Mouse (Mus musculus) stomach, embryonic 14.5 days (tissue): ENCODE data around the gene Trpm5. TPM values are rescaled to one million over a fixed set of nuclear protein-coding genes. Genes with fewer than 3 reads are reported as not detected.

Experiments
- ATAC-seq: fragments of 200-750 bp; cut with Nextera tagmentation; 2 replicates; pipeline ENCODE4 v1.8.0; 2017; ENCODE audit warnings: low read depth, moderate TSS enrichment; ENCODE audit not compliant: insufficient number of reproducible peaks, insufficient read depth, low FRiP score
- H3K27ac ChIP-seq: fragments of 300-500 bp; sonication (generic); 2 replicates; pipeline ENCODE4 v1.5.1; 2014; ENCODE audit warnings: mild to moderate bottlenecking, low read length, moderate library complexity, mixed read lengths
- H3K27me3 ChIP-seq: fragments of 300-500 bp; sonication (generic); 2 replicates; pipeline ENCODE4 v1.6.1; 2014; ENCODE audit warnings: low read length, control low read depth, mixed read lengths; ENCODE audit not compliant: control insufficient read depth, insufficient read depth
- H3K36me3 ChIP-seq: fragments of 300-500 bp; sonication (generic); 2 replicates; pipeline ENCODE4 v1.6.1; 2014; ENCODE audit warnings: mild to moderate bottlenecking, control low read depth, low read length, moderate library complexity, mixed read lengths; ENCODE audit not compliant: control insufficient read depth, insufficient read depth
- H3K4me1 ChIP-seq: fragments of 300-500 bp; sonication (generic); 2 replicates; pipeline ENCODE4 v1.6.1; 2014; ENCODE audit warnings: low read length, control low read depth, mixed read lengths; ENCODE audit not compliant: control insufficient read depth, insufficient read depth
- H3K4me2 ChIP-seq: fragments of 300-500 bp; sonication (generic); replicated peaks from 2 replicates; pipeline ENCODE4 v1.6.1; 2014; ENCODE audit warnings: low read depth, low read length, control low read depth
- H3K4me3 ChIP-seq: fragments of 300-500 bp; sonication (generic); 2 replicates; pipeline ENCODE4 v1.5.1; 2014; ENCODE audit warnings: low read depth, low read length, control low read depth
- H3K9ac ChIP-seq: fragments of 300-500 bp; sonication (generic); replicated peaks from 2 replicates; pipeline ENCODE4 v1.6.1; 2014; ENCODE audit warnings: low read depth, mild to moderate bottlenecking, control low read depth, low read length, moderate library complexity, mixed read lengths
- H3K9me3 ChIP-seq: fragments of 300-500 bp; sonication (generic); 2 replicates; pipeline ENCODE4 v1.6.1; 2016; ENCODE audit warnings: low read depth, low read length, control low read depth; ENCODE audit not compliant: control insufficient read depth
- WGBS: fragments of 180-500 bp; shearing (Covaris S2); extraction: QIAGEN DNeasy Blood & Tissue Kit; methylation state at CpG from one replicate; pipeline ENCODE4 v1.1.7; 2014; 5-methylcytosine and 5-hydroxymethylcytosine counted together
- polyA plus RNA-seq: library from polyadenylated mRNA; unstranded; fragments of >200 nt; fragmentation: Nextera tagmentation; extraction: Ambion mirVana; gene quantifications from 2 replicates; pipeline ENCODE4 v1.2.1, GENCODE M21; 2014

Gene Trpm5
- polyA plus RNA-seq, 1 experiment from 2014 or later: 27.0 TPM

- Histone ChIP-seq H3K27me3 (no peaks in the 10 kb centered on the region), H3K4me2 (no peak overlapping the region), H3K9ac (no peak overlapping the region), H3K27ac (no peak overlapping the region), H3K4me1 (peaks cover 8% of the 10 kb centered on the region; the same call in 1 of the 2 replicates), H3K9me3 (0 out of 2 replicates have a peak, but pooled peaks cover 3% of the 10 kb centered on the region), H3K4me3 (no peak overlapping the region), H3K36me3 (no peaks in the 10 kb centered on the region)
- no peak for ATAC-seq
- WGBS: 58% methylated on average over 7 of the region's 7 CpGs
Measured at GRCm38 (mm10) chr7:143046358-143046757, 48.1 kb downstream of the Trpm5 start.

GRCm38 (mm10) chr7:143044826-143045206 is 49.6 kb downstream of the Trpm5 start:
- H3K4me1 ChIP-seq: peaks cover 9% of the 10 kb centered on the region; the same call in 1 of the 2 replicates
- no peak overlapping the region for H3K9ac ChIP-seq
- H3K9me3 ChIP-seq: 0 out of 2 replicates have a peak, but pooled peaks cover 3% of the 10 kb centered on the region
- no peak overlapping the region for H3K4me3 ChIP-seq
- no peak overlapping the region for H3K4me2 ChIP-seq
- no peak overlapping the region for H3K27ac ChIP-seq
- no peaks in the 10 kb centered on the region for H3K27me3 ChIP-seq
- H3K36me3 ChIP-seq: no peaks in the 10 kb centered on the region
- ATAC-seq: no peak

GRCm38 (mm10) chr7:143044049-143044825 is 50.2 kb downstream of the Trpm5 start:
- 89% methylated on average over 2 of the region's 2 CpGs for WGBS

DNA sequence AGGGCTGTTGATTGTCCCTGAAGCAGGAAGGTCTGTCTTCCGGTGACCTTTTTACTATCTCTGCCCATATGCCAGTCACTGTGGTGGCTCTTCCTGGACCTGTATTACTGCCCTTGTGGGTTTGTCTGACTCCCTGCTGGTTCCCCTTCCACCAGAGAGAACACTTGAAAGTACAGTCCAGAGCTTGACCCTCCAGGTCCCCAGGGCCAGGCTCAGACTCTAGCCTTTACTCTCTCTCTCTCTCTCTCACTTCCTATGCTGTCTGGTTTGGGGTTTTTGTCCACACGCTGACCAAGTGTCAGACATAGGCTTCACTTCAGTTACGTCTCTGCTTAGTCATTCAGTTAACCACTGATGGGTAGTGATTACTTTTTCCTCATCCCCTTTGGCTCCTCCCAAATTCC is 51.5 kb downstream of the Trpm5 start:
- 0 out of 2 replicates have a peak, but pooled peaks cover 3% of the 10 kb centered on the region for H3K9me3 ChIP-seq
- H3K27me3 ChIP-seq: no peaks in the 10 kb centered on the region
- H3K36me3 ChIP-seq: no peaks in the 10 kb centered on the region
- no peak for ATAC-seq
- H3K4me1 ChIP-seq: peaks cover 9% of the 10 kb centered on the region; the same call in 1 of the 2 replicates
- H3K4me3 ChIP-seq: no peak overlapping the region
- WGBS: 85% methylated on average over 3 of the region's 3 CpGs
- H3K4me2 ChIP-seq: no peak overlapping the region
- no peak overlapping the region for H3K27ac ChIP-seq
- H3K9ac ChIP-seq: no peak overlapping the region

More at GRCm38 (mm10) chr7:143044049-143044825, 50.2 kb downstream of the Trpm5 start:
- Histone ChIP-seq H3K27ac (no peak overlapping the region), H3K4me2 (no peak overlapping the region), H3K4me1 (peaks cover 9% of the 10 kb centered on the region; the same call in 1 of the 2 replicates), H3K27me3 (no peaks in the 10 kb centered on the region), H3K9me3 (0 out of 2 replicates have a peak, but pooled peaks cover 3% of the 10 kb centered on the region), H3K36me3 (no peaks in the 10 kb centered on the region), H3K4me3 (no peak overlapping the region), H3K9ac (no peak overlapping the region)
- no peak for ATAC-seq

DNA sequence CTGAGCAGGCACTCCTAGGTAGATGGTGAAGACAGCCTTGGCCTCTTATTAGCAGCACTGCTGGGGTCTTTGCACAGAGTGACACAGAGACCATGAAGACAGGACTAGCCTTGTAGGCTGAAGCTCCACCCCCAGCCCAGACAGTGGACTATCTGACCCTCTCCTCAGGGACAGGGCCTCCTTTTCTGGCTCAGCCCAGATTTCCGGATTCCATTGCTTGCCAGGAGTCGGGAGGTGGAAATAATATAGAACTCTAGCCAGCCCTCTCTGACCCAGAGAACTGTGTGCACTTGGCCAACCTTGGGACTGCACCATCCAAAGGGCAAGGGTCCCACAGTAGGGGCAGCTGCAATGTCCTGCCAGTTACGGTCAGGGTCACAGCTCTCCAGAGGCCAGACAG is 52.4 kb downstream of the Trpm5 start:
- no peak overlapping the region for H3K4me3 ChIP-seq
- H3K4me2 ChIP-seq: no peak overlapping the region
- H3K9me3 ChIP-seq: 0 out of 2 replicates have a peak, but pooled peaks cover 3% of the 10 kb centered on the region
- peak; percentile 76; the same call in 1 of the 2 replicates for ATAC-seq
- no peaks in the 10 kb centered on the region for H3K36me3 ChIP-seq
- H3K27ac ChIP-seq: peak overlapping the region; percentile 7; the same call in 1 of the 2 replicates
- 68% methylated on average over 3 of the region's 3 CpGs for WGBS
- no peaks in the 10 kb centered on the region for H3K27me3 ChIP-seq
- peaks cover 9% of the 10 kb centered on the region; the same call in 1 of the 2 replicates for H3K4me1 ChIP-seq
- no peak overlapping the region for H3K9ac ChIP-seq

- Histone ChIP-seq H3K9me3 (0 out of 2 replicates have a peak, but pooled peaks cover 3% of the 10 kb centered on the region), H3K27me3 (no peaks in the 10 kb centered on the region), H3K27ac (no peak overlapping the region), H3K4me3 (no peak overlapping the region), H3K4me2 (no peak overlapping the region), H3K9ac (no peak overlapping the region), H3K4me1 (peaks cover 9% of the 10 kb centered on the region; the same call in 1 of the 2 replicates), H3K36me3 (no peaks in the 10 kb centered on the region)
- 54% methylated on average over 3 of the region's 3 CpGs for WGBS
- no peak for ATAC-seq
Measured at GRCm38 (mm10) chr7:143041138-143041822, 53.2 kb downstream of the Trpm5 start.

DNA sequence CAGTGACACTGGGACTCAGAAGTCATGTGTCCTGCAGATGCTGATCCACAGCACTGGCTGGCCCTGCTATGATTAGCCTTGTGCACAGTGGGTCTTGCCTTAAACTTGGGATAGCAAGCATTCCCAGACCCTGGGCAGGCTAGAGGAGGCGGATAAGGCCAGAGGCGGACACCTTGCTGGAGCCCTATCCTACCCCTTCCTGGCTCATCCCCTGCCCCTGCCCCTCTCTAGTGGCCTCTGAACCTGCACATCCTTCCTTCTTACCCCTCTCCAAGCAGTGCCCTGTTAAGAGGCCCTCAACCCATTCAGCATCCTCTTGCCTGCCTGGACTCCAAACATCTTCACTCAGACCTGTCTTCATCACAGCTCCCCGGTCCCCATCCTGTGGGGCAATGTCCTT is 53.9 kb downstream of the Trpm5 start:
- Histone ChIP-seq H3K4me3 (no peak overlapping the region), H3K4me1 (peaks cover 9% of the 10 kb centered on the region; the same call in 1 of the 2 replicates), H3K9me3 (0 out of 2 replicates have a peak, but pooled peaks cover 3% of the 10 kb centered on the region), H3K9ac (no peak overlapping the region), H3K27me3 (no peaks in the 10 kb centered on the region), H3K27ac (no peak overlapping the region), H3K36me3 (no peaks in the 10 kb centered on the region), H3K4me2 (no peak overlapping the region)
- no peak for ATAC-seq
- 98% methylated on average over 3 of the region's 3 CpGs for WGBS

DNA sequence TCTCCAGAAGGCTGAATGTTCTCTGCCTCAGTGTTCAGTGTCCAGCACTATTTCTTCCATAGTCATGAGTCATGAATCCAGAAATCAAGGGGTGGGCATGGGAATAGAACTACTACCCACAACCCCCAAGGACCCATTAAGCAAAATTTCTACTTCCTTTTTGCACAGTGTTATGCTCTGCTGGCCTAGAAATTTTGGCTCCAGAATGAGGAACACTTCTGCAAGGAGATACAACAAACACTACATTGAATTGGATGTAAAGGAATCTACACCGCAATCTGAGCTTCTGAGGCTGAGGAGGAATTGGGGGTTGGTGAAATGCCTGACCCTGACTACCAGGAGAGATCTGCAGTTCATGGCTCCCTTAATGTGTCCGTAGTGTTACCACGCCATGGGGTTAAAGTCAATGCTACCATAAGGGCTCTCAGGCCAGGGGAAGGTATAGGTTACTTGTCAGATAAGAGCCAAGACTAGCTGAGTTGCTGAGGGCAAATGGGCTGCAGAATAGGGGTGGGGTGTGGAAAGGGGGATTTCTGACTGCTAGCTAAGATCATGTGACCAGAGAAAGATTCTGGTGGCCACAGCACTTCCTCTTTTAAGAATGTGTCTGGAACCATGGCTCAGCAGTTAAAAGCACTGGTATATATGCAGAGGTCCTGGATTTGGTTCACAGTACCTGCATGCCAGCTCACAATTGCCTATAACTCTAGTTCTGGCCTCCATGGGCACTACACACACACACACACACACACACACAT is 56.1 kb downstream of the Trpm5 start:
- Histone ChIP-seq H3K27me3 (no peaks in the 10 kb centered on the region), H3K27ac (no peak overlapping the region), H3K4me2 (no peak overlapping the region), H3K36me3 (no peaks in the 10 kb centered on the region), H3K9ac (no peak overlapping the region), H3K4me3 (no peak overlapping the region), H3K4me1 (peaks cover 9% of the 10 kb centered on the region; the same call in 1 of the 2 replicates), H3K9me3 (no peaks in the 10 kb centered on the region)
- 94% methylated on average over 3 of the region's 3 CpGs for WGBS
- ATAC-seq: no peak
